Mouse (Mus musculus) brain, embryonic 18.5 days (tissue): ENCODE measurements around the gene Plekhg1.

Experiments
- DNase-seq: peaks from one replicate; pipeline ENCODE4 v3.0.0-alpha.2; 2012; ENCODE audit warnings: low read depth, low spot score

Gene Plekhg1

DNA sequence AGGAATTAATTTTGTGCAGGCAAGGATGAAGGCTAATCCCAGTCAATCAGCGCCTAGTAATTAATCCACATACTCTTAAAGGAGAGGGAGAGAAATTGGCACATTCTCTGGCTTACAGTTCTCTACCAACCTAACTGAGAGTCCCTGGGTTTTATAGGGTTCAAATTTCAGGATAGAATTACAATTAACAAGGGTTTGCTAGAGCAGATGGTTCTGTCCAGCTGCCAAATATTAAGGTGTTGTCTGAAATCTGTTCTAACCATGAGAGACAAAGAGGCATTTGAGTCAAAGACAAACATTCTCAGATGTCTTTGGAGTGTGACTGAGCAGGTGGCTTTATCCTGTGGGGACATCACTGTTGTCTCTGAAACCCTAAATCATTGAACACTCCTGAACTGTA is 87.2 kb downstream of the Plekhg1 start:
- no peak for DNase-seq

DNA sequence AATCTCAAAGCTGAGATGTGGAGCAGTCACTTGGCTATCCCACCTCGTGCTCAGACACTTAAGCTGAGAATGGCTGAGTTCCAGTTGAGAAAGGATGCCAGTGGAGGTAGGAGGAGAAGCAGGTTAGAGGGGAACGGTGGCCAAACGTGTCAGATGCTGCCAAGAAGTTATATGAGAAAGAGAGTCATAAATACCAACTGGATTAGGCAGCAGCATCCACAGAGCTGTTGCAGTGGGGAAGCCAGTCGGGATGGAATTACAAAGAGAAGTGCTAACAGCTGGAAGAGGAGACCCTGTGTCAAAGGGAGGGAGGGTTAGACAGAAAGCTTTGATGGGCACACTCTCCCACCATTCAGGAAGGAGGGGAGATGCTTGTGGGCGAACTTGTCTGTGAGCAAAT is 89.3 kb downstream of the Plekhg1 start:
- DNase-seq: no peak

DNA sequence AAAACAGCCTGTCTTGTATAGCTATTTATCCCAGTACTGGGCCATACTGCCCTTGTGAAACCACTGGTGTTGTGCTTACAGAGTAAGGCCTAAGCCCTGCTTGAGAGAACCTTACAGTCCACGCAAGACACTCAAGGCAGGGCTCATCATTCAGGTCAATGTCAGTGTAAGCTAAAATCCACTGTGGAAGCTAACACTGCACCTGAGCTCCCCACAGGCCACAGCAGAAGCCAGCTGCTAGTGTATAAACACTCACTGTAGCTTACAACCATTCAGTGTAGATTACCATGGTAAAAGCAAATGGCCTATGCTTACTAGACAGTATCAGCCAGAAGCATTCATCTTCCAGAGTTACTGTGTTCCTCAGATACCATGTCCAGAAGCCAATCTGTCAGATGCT is 90.5 kb downstream of the Plekhg1 start:
- no peak for DNase-seq

DNA sequence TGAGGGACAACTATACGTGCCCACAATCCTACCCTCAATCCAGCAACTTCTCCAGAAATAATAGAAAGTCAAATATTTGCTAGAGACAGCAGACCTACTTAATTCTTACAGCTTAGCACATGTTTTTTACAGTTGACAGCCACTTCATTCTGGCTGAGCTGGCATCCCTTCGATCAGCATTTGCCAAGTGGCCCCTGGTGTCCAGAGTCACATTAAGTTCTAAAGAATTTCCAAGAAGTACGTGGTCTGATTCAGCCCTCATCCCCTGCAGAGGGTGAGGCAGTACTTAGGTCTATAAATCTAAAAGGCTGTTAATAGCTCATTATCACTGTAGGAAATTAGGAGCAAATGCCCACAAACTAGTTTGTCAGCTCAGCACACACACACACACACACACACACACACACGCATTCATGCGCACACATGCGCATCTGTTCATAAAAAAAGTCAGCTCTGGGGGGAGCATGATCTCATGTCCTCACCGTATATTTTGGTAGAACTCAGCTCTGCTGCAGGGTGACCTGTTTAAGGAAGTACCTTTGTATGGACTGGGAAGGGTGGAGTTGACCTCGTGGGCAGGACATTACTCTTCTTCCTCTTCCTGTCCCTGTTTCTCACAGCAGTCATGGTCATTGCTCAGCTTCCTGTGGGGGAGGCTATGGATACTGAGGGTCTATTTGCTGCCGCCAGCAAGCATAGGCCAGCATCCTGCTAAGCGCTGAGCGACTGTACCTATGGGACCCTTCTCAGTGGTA is 91.6 kb downstream of the Plekhg1 start:
- no peak for DNase-seq

GRCm38 (mm10) chr10:3834060-3834459 is 93.9 kb downstream of the Plekhg1 start:
- DNase-seq: no peak

- no peak for DNase-seq
These were observed 94.5 kb downstream of the Plekhg1 start for GRCm38 (mm10) chr10:3834678-3835077.

- no peak for DNase-seq
These were observed 95.5 kb downstream of the Plekhg1 start for GRCm38 (mm10) chr10:3835616-3836015.

DNA sequence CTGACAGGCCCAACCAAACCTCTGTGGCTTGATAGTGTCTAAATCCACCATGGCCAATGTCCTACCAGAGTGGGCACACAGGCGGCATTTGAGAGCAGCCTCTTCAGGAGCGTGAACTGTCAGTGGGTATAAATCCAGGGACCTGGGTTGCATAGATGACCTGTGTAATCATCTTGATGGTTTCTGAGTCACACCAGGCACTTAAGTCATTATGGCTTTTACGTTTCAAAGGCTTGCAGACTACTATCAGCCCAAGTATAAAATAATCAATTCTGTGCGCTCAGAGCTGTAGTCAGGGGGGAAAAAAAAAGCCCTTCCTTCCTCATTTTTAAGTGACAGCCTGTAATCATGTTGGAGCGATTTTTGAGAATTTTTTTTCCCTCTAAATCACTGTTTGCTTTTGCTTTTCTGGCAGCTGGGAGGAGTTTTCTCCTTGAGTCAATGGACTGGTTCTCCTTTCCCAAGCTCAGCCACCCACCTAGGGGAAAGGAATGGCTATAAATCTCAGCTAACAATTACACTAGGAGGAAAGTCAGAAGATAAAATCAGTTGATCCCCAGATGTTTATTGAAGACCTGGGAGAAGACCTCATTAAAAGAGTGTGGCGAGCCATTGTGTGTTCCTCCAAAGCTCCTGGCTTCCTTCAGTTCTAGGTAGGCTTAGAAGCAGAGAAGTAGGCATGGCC is 99.7 kb downstream of the Plekhg1 start:
- DNase-seq: no peak

GRCm38 (mm10) chr10:3844430-3844829 is 104.3 kb downstream of the Plekhg1 start:
- DNase-seq: no peak

DNA sequence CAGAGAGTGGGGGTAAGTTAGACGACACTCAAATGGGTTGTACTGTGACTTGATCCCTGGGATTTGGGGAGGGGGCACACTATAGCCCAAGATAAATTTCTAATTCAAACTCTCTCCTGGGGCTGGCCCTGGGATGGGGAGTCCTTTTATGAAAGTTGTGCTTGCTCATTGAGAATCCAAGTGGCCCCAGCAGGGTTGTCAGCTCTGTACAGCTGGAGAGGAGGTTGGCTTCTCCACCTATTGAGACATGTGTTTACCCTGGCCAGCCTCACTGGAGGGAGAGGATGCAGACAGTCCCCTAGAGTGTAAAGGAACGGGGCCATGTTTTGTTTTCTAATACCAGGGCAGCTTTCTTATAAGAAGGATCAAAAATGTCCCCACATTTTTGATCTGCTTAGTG is 106.9 kb downstream of the Plekhg1 start:
- no peak for DNase-seq

DNA sequence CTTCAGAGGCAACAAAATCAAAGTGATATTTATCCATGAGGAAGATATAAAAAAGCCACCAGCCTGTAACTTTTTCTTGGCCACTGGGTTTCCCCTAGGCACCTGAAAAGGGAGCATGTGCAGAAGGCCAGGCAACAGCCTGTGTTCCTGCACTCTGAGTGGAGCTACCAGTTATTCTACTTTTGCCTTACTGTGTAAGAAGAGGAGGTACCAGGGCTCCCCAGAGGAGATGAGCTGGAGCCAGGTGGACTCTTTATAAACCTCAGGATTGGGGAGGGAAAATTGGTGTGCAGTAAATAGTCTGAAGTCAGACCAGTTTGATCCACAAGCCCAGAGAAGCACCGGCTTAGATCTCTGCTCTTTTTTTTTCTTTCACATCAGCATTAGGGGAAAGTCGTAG is 111.3 kb downstream of the Plekhg1 start:
- DNase-seq: no peak

- DNase-seq: no peak
These were observed 112.6 kb downstream of the Plekhg1 start for GRCm38 (mm10) chr10:3852733-3853132.

DNA sequence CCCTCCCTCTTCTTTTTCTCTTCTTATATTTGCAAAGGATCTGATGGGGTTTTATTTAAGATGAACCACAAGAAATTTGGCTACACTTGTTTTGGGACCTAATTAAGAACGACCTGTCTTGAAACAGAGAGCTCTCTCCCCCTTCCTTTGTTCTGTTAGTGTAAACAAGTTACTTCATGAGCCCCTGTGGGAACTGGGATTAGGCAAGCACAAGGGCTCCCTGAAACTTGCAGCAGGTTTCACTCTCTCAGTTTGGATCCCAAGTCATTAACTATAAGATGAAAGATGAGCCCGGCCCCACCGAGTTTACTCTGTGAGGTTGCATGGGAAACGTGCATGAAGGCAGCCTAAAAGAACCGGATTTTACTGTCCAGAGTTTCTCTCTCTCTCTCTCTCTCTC is 117.7 kb downstream of the Plekhg1 start:
- DNase-seq: no peak

DNA sequence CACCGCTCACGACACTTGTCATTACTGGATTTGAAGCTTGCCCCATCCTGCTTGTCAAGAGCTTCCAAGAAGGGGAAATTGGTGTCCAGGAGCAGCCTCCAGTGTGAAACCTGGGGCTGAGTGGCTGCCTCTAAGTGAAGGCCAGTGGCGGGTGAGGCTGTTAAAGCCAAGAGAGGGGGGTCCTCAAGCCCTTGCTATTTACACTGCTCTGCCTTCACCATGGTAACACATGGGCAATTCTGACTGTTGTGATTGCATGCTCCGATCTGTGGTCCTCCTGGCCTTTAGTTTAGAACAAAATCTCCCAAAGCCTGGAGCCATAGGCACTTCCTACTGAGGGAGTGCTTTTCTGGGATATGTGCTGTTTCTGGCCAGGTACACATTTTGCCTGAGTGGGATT is 118.3 kb downstream of the Plekhg1 start:
- no peak for DNase-seq

GRCm38 (mm10) chr10:3858961-3859714 is 119.0 kb downstream of the Plekhg1 start:
- no peak for DNase-seq

- no peak for DNase-seq
These were observed 123.4 kb downstream of the Plekhg1 start for GRCm38 (mm10) chr10:3863411-3864195.

DNA sequence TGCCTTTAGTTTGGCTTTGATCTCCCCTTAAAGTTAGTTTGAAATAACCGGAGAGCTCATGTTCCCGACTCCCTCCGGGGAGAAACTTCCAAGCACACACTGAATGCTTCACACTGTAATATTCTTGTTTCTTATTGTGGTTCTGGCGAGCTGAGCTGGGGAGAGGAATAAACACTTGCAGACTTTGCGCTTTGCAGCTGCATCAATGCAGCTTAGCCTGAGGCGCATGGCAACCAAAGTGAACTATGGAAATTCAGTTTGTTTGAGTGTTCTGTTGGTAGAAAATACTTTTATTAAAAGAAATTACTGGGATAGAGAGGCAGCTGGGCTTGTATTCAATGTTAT is 124.0 kb downstream of the Plekhg1 start:
- DNase-seq: no peak

GRCm38 (mm10) chr10:3867298-3867697 is 127.1 kb downstream of the Plekhg1 start:
- no peak for DNase-seq

GRCm38 (mm10) chr10:3870828-3871227 is 130.7 kb downstream of the Plekhg1 start:
- DNase-seq: no peak

DNA sequence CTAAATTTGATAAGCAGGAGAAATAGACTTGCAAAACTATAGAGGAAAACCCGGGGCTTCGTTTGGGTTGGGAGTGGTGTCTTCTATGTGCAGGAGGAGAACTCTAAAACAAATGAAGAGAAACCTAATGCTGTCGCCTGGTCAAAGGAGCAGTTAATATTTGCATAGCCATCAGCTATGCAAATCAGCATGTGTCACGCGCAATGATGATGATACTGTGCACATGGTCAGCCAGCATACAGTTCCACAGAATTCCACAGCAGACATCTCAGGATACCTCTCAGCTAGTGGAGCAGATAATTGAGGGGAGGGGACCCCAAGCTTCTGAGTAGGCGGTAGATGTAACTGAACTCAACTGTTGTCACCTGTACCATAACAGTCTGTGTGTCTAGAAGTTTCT is 133.3 kb downstream of the Plekhg1 start:
- DNase-seq: no peak

DNA sequence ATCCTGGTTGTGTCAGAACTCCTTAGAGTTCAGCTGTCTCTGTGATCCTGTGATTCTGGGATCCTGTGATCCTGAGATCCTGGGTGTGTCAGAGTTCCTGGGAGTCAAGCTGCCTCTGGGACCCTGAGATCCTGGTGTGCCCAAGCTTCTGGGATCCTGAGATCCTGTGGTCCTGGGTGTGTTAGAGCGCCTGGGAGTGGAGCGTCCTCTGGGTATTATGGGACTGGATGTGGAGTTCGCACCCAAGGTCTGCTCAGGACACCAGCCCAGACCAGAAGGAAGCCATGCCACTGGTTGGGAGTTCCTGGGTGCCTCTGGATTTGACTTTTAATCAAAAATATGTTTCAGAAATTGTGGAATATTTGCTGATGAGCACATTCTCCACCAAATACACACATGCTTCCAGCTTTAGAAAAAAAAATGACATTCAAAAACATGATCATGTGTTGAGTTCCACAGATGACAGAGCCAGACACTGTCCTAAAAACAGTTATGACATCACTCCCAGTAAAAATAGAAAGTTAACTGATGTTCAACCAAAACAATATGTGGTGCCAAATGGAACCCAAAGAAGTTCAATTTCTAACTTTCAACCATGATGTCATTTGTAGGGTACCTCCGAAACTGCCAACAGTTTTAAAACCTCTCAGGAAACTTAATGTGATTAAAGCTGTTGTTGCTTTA is 137.8 kb downstream of the Plekhg1 start:
- no peak for DNase-seq
